Mouse (Mus musculus): ENCODE results near the gene Uso1. TPM values are rescaled to one million over a fixed set of nuclear protein-coding genes. Genes with fewer than 3 reads are reported as not detected.

Uso1 gene
- total RNA-seq, 1 experiment from 2014 or later, result 72.1 TPM

DNA sequence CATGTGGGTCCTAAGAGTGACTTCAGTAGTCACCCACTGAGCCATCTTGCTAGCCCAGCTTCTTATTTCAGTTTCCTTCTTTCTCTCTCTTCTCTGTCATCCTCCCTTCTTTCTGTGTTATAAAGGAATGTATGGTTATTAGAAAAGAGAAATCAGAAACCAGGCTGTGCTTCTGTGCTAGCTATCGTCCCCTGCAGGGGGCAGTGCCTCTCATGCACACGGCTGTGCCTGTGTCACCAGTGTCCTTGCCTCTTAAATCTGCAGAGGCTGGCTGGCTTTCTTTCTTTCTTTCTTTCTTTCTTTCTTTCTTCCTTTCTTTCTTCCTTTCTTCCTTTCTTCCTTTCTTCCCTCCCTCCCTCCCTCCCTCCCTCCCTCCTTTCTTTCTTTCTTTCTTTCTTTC lies 58.0 kb downstream of the Uso1 start:
- peak; percentile 79 for DNase-seq

DNA sequence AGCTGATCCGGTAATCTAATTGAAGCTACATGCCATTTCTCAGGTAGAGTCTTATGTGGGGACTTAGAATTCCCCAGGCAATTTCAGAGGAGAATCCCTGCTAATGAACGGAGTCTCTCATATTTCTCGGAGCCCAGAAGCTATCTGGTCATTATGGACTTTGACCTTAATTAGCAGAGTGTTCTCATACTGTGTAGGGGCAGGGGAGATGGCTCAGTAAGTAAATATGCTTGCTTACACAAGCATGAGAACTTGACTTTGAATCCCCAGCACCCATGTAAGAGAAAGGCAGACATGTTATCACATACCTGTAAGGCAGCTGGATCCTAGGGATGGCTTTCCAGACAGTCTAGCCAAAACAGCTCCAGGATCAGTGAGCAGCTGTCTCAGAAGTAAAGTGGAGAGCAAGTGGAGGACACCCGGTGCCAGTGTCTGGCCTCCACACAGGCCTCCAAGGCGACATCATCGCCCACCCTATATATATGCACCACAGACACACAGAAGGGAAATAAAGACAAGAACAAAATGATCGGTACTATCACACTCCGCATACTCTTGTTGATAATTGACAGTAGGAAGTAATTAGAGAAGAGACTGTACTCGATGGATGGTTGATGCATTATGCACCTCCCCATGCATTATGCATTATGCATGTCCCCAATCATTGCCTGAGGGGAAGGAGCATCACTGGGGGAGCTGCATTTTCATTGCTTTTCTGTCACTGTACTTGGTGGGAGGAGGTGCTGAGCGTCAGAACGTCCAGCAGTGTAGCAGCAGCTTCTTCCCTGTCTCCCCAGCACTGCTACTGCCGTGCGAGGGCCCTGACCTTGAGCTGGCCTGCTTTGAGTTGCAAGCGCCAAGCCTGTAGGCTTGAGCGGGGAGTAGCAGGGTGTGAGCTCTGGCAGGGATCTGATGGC lies 59.4 kb downstream of the Uso1 start:
- DNase-seq, result peak; percentile 39

- peak; percentile 27 for DNase-seq
Measured at GRCm38 (mm10) chr5:92198266-92198665, 60.5 kb downstream of the Uso1 start.

- no peak for DNase-seq
Measured at GRCm38 (mm10) chr5:92204162-92205036, 66.7 kb downstream of the Uso1 start.

- DNase-seq, result no peak
Measured at GRCm38 (mm10) chr5:92205184-92205583, 67.4 kb downstream of the Uso1 start.

DNA sequence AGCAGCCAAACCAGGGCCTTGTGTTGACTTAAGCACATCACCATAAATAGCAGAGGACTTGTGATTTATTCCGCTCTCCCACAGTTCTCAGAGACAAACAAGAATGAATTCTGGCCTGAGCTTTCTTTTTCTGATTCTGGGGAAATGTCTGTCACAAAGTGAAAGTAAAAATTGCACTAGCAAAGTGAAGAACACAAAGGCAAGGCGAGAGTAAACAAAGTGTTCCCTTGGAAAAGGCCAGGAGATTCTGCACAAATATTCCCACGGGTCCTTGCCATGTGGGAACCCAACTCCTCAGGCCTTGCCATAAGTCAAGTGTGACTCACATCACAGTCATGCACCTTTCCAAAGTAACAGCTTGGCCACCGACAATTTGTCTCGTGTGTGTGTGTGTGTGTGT lies 68.0 kb downstream of the Uso1 start:
- peak; percentile 61 for DNase-seq

DNA sequence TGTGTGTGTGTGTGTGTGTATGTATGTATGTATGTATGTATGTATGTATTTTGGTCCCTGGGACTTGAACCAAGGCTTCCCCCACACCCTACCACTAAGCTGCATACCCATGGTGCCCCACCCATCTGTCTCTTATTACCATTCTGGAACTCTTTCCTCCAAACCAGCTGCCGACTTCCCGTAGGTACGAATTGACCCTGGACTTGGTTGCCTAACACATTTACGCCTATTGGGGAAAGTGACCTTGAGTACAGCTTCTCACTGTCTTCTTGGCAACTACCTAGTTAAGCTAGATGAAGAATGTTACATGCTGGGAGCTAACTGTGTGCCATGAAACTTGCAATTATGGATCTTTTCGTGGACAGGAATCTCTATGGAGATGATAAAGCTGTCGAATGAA lies 68.4 kb downstream of the Uso1 start:
- DNase-seq, result no peak

DNA sequence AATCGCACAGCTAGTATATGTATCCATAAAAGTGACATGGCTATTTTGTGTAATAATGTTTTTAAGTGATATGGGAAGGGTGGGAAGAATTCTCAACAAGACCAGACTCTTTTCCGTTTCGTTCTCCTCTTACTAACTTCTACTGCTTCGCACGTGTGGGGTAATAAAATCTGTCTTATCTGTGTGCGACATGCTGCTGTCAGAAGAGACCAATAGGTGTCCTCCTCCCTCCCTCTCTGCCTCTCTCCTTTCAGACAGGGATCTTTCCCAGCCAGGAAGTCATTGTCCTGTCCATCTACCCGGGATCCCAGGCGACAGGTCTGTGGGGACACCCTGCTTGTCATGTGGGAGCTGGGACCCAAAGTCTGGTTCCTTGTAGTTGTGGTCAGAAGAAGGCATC lies 72.5 kb downstream of the Uso1 start:
- no peak for DNase-seq

DNA sequence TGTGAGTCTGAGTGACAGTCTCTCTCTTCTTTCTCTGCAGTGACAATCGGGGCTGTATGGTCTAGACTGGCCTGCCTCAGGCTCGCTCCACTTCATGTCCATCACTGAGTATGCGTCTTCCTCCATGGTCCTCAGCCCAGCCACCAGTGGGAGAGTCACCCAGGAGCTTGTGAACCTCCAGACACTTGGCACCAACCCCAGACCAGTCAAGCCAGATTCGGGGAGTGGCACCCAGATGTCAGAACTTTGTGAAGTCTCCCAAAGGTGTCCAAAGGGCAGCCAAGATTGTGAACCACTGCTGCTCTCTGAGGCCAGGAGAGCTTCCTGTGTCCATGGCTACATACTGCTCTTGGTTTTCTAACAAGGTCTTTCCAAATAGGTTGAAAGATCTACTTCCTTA lies 74.5 kb downstream of the Uso1 start:
- DNase-seq, result peak; percentile 62

- DNase-seq, result no peak
Measured at GRCm38 (mm10) chr5:92215308-92215707, 77.6 kb downstream of the Uso1 start, which contains the start of gene U90926. TSS of gene U90926 (minus strand) at chr5:92215408.

DNA sequence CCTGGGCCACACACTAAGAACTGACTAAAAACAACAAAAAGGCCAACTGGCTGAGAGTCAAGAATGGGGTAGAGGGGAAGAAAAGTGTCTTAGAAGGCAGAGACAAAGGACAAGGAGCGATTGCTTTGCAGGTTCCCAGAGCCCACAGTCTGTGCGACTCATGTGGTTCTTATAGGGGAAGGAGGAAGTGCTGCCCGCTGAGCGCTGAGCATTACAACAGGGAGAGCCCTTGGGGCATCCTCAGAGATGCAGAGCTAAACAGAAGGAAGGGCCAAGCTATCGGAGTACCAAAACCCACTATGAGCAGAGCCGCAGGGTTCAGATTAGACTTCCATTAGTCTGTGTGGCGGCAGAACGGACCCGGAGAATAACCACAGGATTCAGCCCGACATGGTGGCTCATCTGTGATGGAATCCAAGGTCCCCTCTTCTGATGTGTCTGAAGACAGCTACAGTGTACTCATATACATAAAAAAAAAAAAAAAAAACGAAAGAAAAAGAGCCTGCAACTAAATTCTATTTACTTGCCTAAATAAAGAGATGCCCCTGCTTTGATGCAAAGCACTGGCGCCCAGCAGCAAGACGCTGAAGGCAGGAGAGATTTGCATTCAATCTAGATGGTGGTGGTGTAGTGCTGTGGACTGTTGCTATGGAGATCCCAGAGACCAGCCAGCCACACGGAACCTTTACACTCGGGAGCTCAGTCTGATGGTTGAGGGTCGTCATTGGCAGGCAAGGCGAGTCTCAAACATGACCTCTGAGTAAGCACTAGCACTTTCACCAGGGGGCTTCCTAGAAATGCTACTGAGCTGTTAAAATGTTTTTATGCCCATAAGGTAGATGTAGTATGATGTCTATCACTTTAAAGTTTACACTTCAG lies 81.4 kb downstream of the Uso1 start:
- DNase-seq, result no peak

GRCm38 (mm10) chr5:92219826-92220225 lies 82.1 kb downstream of the Uso1 start:
- no peak for DNase-seq

DNA sequence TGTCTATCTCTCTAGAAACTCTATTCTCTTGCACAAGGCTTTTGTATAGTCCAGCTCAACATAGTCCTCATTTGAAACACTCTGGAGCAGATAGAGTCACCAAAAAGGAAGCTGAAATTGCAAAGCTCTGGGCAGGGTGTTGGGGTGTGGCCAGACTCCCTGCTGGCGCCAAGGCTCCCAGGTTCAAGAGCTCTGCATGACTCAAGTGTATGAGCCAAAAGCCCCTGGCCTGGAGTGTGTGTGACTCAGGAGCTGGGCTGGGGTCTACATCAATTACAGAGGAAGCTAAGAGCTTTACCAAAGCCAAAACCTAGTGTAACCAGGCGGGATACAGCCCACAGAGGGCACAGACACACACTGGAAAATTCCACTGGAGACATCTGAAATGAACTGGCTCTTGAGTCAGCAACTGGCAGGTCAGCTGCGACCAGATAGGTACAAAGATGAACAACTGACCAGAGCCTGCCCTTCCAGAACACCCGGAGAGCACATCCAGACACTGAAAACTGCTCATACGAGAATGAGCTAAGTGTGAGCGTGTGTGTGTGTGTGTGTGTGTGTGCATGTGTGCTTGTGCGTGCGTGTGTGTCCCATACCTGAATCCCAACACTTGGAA lies 82.7 kb downstream of the Uso1 start:
- peak; percentile 27 for DNase-seq

DNA sequence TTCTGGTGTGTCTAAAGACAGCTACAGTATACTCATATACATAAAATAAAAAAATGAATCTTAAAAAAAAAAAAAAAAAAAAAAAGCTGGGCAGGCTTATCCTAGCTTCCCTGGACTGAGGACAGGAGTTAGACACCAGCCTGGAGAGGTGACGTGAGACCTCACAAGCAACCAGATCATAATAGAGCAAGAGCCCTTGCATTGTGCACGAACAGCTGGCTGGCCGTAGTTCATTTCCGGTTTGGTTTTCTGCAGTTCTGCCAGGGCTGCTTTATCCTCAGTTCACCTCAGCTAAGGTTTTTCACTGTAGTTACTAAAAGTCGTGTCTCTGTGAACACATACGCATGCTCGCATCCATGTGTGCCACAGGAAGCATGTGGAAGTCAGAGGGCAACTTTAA lies 90.0 kb downstream of the Uso1 start:
- DNase-seq, result no peak

DNA sequence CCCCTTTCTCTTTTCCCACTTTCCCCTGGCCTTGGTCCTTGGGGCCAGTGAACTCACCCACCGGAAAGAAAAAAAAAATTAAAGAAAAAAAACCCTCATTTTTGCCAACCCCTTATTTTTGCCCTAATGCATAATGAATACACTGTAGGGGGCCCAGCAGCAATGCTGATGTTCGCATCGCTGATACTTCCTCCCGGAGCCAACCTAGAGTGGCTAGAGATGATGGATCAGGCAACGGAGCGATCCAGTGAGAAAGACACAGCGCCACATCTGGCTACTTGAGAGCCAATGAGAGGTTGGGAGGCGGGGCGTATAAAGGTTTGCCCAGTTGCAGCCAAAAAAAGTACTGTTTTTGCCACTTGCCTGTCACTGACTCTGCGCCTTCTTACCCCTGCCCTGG lies 91.0 kb downstream of the Uso1 start:
- DNase-seq, result no peak

GRCm38 (mm10) chr5:92229514-92229913 lies 91.8 kb downstream of the Uso1 start:
- no peak for DNase-seq

GRCm38 (mm10) chr5:92230306-92230705 lies 92.6 kb downstream of the Uso1 start:
- no peak for DNase-seq

- no peak for DNase-seq
Measured at GRCm38 (mm10) chr5:92231836-92232235, 94.1 kb downstream of the Uso1 start.

- DNase-seq, result no peak
Measured at GRCm38 (mm10) chr5:92233366-92233765, 95.6 kb downstream of the Uso1 start.

DNA sequence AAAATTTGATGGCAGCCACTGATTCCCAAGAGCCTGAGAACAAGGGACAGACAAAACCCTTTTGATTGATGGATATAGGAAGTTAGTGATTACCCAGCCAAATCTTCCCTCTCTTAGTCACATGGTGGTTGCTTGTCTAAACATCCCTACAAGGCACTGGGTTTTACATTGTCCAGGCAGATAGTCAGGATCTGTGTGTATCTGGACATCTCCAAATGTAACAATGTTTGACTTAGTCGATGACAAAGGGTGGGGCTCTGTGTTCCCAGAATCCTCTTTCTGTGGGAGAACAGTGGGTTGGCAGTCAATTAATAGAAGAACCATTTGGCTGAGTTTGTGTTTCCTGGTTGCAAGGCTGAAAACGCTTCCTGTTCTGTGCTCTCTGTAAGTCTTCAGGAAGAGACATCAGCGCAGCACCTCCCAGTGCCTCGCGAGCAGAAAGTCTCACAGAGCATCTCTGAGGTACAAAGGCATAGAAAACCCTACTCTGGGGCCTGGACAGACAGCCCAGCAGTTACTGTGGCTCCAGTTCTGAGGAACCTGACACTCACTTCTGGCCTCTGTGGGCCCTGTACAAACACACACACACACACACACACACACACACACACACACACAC lies 97.3 kb downstream of the Uso1 start:
- DNase-seq, result no peak
